Mouse (Mus musculus) megakaryocyte, embryonic 14.5 days (primary cell): ENCODE data around the gene Cxcl9.

Experiments
- FLI1 ChIP-seq: IDR thresholded peaks from 2 replicates; pipeline ENCODE4 v1.6.1; 2012; ENCODE audit warnings: low read length, inconsistent platforms, mixed read lengths
- GATA1 ChIP-seq: IDR thresholded peaks from 3 replicates; pipeline ENCODE4 v1.6.1; 2012; ENCODE audit warnings: mixed read lengths, low read length, inconsistent platforms, borderline replicate concordance

DNA sequence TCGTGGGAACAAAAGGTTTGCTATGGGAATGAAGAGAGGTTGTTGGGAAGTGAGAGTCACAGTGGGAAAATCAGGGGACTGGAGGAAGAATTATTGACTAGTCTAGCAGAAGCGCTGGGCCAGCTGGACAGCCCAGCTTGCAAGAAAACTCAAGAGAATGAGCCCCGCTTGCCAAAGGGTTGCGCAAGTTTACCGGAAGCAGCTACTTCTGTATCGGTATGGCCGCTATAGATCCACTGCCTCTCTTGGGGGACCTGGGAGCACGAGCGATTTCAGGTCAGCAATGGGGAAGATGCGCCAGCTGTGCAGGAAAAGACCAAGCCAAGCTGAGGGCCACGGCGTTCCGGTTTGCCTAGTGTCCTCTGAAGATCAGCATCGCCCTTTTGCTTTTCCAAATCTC lies 9.3 kb downstream of the Cxcl9 start:
- TF ChIP-seq GATA1 (no peak), FLI1 (no peak)
